Mouse (Mus musculus) limb, embryonic 11.5 days (tissue): ENCODE measurements around the gene Nup210. TPM values are rescaled to one million over a fixed set of nuclear protein-coding genes. Genes with fewer than 3 reads are reported as not detected.
"Not testable (repeated sequence)": the region's sequence is repeated elsewhere in the genome, so short reads cannot be mapped to it uniquely, and the experiment has no call there.

Experiments used
- ATAC-seq: fragments of 200-750 bp; cut with Nextera tagmentation; 2 replicates; pipeline ENCODE4 v1.8.0; 2017; ENCODE audit warnings: low read depth; ENCODE audit not compliant: insufficient number of reproducible peaks, low FRiP score, low TSS enrichment
- DNase-seq: peaks from one replicate; pipeline ENCODE4 v3.0.0-alpha.2; 2015; ENCODE audit warnings: low spot score
- H3K27ac ChIP-seq: fragments of 300-500 bp; sonication (generic); replicated peaks from 2 replicates; pipeline ENCODE4 v1.5.1; 2014; ENCODE audit warnings: low read depth, mild to moderate bottlenecking, low read length
- H3K27me3 ChIP-seq: fragments of 300-500 bp; sonication (generic); 2 replicates; pipeline ENCODE4 v1.6.1; 2014; ENCODE audit warnings: mild to moderate bottlenecking, low read length, mixed read lengths; ENCODE audit not compliant: control insufficient read depth, insufficient read depth
- H3K36me3 ChIP-seq: fragments of 300-500 bp; sonication (generic); 2 replicates; pipeline ENCODE4 v1.6.1; 2014; ENCODE audit warnings: mild to moderate bottlenecking, low read length, moderate library complexity, mixed read lengths; ENCODE audit not compliant: control insufficient read depth, insufficient read depth
- H3K4me1 ChIP-seq: fragments of 300-500 bp; sonication (generic); 2 replicates; pipeline ENCODE4 v1.6.1; 2014; ENCODE audit warnings: low read length, mixed read lengths; ENCODE audit not compliant: control insufficient read depth, insufficient read depth
- H3K4me2 ChIP-seq: fragments of 300-500 bp; sonication (generic); 2 replicates; pipeline ENCODE4 v1.6.1; 2014; ENCODE audit warnings: low read depth, mild to moderate bottlenecking, moderate library complexity; ENCODE audit not compliant: severe bottlenecking
- H3K4me3 ChIP-seq: fragments of 300-500 bp; sonication (generic); 2 replicates; pipeline ENCODE4 v1.5.1; 2014; ENCODE audit warnings: low read depth, low read length
- H3K9ac ChIP-seq: fragments of 300-500 bp; sonication (generic); 2 replicates; pipeline ENCODE4 v1.6.1; 2014; ENCODE audit warnings: mild to moderate bottlenecking, low read length
- H3K9me3 ChIP-seq: fragments of 300-500 bp; sonication (generic); 2 replicates; pipeline ENCODE4 v1.6.1; 2016; ENCODE audit warnings: low read length; ENCODE audit not compliant: control insufficient read depth
- WGBS: fragments of 180-500 bp; shearing (Covaris S2); extraction: QIAGEN DNeasy Blood & Tissue Kit; methylation state at CpG from one replicate; pipeline ENCODE4 v1.1.7; 2014; 5-methylcytosine and 5-hydroxymethylcytosine counted together
- polyA plus RNA-seq: library from polyadenylated mRNA; unstranded; fragments of >200 nt; fragmentation: Nextera tagmentation; extraction: Ambion mirVana; gene quantifications from 2 replicates; pipeline ENCODE4 v1.2.1, GENCODE M21; 2014

The Nup210 gene
- polyA plus RNA-seq, 1 experiment from 2014 or later = 4.3 TPM

DNA sequence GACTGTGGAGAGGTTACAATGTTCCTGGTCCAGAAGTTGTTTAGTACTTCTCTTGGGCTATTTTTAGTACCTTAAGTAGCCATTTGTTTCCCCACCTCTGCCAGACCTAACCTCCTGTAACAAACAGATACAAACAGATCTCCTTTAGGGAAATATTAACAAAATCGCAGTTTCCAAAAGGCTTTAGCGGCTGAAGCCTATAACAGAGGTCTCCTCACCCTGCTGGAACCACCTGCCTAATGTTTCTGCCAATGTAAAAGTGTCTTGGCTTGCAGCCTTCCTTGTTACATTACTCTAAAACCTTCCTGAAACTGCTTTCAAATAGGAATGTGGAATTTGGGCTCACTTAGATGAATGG lies 8.6 kb upstream of the Nup210 start:
- Histone ChIP-seq H3K9me3 (0 out of 2 replicates have a peak, but pooled peaks cover 3% of the 10 kb centered on the region), H3K27ac (no peak overlapping the region), H3K9ac (no peak overlapping the region), H3K36me3 (no peaks in the 10 kb centered on the region), H3K27me3 (no peaks in the 10 kb centered on the region), H3K4me2 (no peak overlapping the region), H3K4me3 (no peak overlapping the region), H3K4me1 (no peaks in the 10 kb centered on the region)
- WGBS = 83% methylated on average over 2 of the region's 2 CpGs
- ATAC-seq (no peak), DNase-seq (no peak)

DNA sequence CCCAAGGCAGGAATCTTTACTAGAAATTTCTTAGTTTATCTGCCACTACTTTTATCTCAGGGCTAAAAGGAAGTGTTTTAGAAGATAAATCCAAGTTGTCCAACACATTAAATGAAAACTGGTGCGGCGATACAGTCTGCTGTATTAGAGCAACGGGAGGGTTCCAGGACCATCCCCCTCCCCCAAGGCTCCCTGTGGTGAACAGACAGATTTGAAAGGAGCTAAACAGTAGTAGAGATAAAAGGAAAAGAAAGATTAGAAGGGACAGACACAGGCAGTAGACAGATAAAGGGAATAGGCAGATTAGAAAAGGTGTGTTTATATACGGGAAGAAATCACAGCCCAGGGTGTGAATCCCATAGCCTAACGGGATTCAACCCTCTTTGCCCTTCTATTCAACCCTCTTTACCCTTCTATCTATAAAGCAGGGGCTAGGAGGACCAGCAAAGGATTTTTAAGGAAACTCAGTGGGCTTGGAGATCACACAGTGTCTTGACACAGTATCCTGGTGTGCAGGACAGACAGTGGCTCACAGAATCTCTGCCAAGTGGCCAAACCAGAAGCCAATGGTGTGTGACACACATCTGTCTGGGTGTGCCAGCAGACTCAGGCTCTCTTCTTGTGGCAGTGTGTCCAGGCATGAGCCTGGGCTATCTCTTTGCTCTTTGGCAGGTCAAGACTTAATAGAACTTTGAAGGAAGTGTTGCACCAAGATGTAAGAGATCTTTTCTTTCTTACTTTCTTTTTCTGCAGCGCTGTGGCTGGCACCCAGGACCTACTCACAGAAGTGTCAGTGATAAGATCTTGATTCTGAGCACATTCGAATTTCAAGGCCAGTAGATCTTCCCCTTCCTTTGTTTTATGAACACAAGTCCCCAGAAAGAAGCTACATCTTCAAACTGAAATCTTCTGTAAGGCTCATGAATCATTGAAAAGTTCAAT lies 7.9 kb upstream of the Nup210 start:
- ATAC-seq (no peak), DNase-seq (no peak)
- no peak overlapping the region for H3K9ac ChIP-seq
- H3K27me3 ChIP-seq = no peaks in the 10 kb centered on the region
- H3K36me3 ChIP-seq = no peaks in the 10 kb centered on the region
- H3K4me3 ChIP-seq = no peak overlapping the region
- no peak overlapping the region for H3K4me2 ChIP-seq
- H3K4me1 ChIP-seq = no peaks in the 10 kb centered on the region
- whole genome bisulfite sequencing = 55% methylated on average over 7 of the region's 7 CpGs
- H3K27ac ChIP-seq = no peak overlapping the region
- 0 out of 2 replicates have a peak, but pooled peaks cover 3% of the 10 kb centered on the region for H3K9me3 ChIP-seq

DNA sequence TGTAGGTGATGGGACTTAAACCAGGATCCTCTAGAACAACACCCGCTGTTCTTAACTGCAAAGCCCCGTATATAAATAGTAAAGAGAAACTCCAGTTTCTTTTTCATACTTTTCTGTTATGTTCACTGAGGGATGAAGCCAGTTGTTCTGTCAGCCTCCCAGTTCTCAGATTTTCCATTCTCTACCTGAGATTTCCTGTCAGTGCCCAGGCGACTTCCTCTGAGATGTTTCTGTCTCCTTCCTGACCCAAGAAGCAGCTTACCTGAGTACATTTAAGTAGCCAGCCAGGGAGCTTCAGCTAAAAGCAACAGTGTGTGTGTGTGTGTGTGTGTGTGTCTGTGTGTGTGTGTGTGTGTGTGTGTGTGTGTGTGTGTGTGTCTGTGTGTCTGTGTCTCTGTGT lies 6.8 kb upstream of the Nup210 start:
- Histone ChIP-seq H3K27ac (no peak overlapping the region), H3K4me2 (no peak overlapping the region), H3K4me3 (no peak overlapping the region), H3K9me3 (0 out of 2 replicates have a peak, but pooled peaks cover 3% of the 10 kb centered on the region), H3K36me3 (no peaks in the 10 kb centered on the region), H3K4me1 (no peaks in the 10 kb centered on the region), H3K27me3 (no peaks in the 10 kb centered on the region), H3K9ac (no peak overlapping the region)
- ATAC-seq (no peak), DNase-seq (no peak)
- WGBS = 86% methylated on average over 3 of the region's 3 CpGs

DNA sequence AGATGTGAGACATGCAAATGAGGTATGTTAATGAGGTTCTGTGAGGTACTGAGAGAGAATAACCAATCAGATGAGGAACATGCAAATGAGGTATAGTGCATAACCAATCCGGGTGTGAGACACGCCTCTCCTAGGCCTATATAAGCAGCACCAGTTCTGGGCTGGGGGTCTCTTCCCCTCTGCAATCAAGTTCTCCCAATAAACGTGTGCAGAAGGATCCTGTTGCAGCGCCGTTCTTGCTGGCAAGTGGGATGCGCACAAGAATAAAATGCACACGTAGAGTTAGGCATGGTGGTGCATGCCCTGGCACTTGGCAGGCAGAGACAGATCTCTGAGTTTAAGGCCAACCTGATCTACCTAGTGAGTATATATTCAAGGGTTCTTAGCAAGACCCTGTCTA lies 4.5 kb upstream of the Nup210 start:
- H3K9me3 ChIP-seq, H3K4me1 ChIP-seq, H3K4me2 ChIP-seq, H3K27ac ChIP-seq, H3K27me3 ChIP-seq, DNase-seq, H3K36me3 ChIP-seq, H3K9ac ChIP-seq, H3K4me3 ChIP-seq, ATAC-seq: not testable (repeated sequence)
- 91% methylated on average over 7 of the region's 7 CpGs for WGBS

DNA sequence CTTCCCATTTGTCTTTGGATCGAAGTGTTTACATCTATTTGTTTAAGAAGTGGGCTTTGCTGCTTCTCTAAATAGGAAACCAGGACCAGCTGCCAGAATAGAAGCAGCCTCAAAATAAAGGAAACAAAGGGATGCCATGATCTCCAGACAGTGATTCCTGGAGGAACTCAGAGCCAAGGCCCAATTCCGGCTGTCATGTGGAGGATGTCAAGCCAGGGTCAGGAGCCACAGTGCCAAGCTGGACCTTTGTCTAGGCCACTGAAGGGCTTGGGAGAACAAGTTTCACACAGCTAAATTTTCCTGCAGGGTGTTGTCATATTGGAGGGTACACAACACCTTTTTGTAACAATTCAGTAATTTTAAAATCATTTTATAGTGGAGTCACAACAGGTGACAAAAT lies 3.6 kb upstream of the Nup210 start:
- H3K9ac ChIP-seq = no peak overlapping the region
- ATAC-seq = no peak
- H3K27me3 ChIP-seq = peaks cover 4% of the 10 kb centered on the region; the same call in 1 of the 2 replicates
- no peak overlapping the region for H3K27ac ChIP-seq
- no peak for DNase-seq
- H3K4me2 ChIP-seq = no peak overlapping the region
- 84% methylated on average over 2 of the region's 2 CpGs for WGBS
- H3K36me3 ChIP-seq = no peaks in the 10 kb centered on the region
- H3K4me1 ChIP-seq = peaks cover 3% of the 10 kb centered on the region; the same call in 1 of the 2 replicates
- H3K4me3 ChIP-seq = no peak overlapping the region
- 0 out of 2 replicates have a peak, but pooled peaks cover 3% of the 10 kb centered on the region for H3K9me3 ChIP-seq

DNA sequence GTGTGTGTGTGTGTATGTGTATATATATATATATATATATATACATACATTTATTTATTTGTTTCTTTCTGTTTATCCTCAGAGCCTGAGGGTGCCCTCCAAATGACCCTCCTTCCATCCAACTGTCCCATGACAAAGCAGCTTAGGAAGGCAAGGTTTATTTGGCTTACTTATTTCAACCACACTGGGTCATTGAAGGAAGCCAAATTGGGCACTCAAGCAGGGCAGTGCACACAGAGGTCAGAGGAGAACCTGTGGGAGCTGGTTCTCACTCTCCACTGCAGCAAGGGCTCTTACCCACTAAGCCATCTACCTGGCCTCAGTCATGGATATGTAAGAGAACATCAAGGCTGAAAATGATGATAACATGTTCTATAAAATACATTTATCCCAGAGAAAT lies 1.9 kb upstream of the Nup210 start:
- Histone ChIP-seq H3K27me3 (peaks cover 4% of the 10 kb centered on the region; the same call in 1 of the 2 replicates), H3K9ac (no peak overlapping the region), H3K4me1 (peaks cover 3% of the 10 kb centered on the region; the same call in 1 of the 2 replicates), H3K36me3 (no peaks in the 10 kb centered on the region), H3K4me2 (no peak overlapping the region), H3K27ac (no peak overlapping the region), H3K9me3 (0 out of 2 replicates have a peak, but pooled peaks cover 3% of the 10 kb centered on the region), H3K4me3 (no peak overlapping the region)
- DNase-seq (no peak), ATAC-seq (no peak)

DNA sequence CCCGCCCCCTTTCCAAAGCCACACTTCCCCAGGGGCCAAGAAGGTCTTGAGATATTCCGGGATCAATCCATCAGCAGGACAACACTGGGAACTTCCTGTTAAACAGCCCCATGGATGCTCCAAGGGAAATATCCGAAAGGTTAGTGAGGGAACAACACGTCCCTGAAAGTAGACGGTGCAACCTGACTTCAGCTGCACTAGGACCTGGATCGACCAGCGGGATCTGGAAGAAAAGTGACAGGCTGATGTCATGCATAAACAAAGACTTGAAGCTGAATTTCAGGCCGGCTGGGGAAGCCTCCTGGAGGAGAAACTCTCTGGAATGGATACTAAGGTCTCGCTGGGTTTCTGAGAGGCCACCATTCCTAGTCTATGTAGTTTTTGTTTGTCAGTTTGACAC lies 520 bp upstream of the Nup210 start:
- Histone ChIP-seq H3K36me3 (no peaks in the 10 kb centered on the region), H3K4me3 (peak overlapping the region; percentile 49), H3K27ac (no peak overlapping the region), H3K9ac (peak overlapping the region; percentile 68; the same call in 1 of the 2 replicates), H3K27me3 (peaks cover 4% of the 10 kb centered on the region; the same call in 1 of the 2 replicates), H3K4me1 (peaks cover 3% of the 10 kb centered on the region; the same call in 1 of the 2 replicates), H3K4me2 (peak overlapping the region; percentile 99), H3K9me3 (0 out of 2 replicates have a peak, but pooled peaks cover 3% of the 10 kb centered on the region)
- no peak for DNase-seq
- WGBS = 4% methylated on average over 9 of the region's 9 CpGs
- ATAC-seq = no peak

DNA sequence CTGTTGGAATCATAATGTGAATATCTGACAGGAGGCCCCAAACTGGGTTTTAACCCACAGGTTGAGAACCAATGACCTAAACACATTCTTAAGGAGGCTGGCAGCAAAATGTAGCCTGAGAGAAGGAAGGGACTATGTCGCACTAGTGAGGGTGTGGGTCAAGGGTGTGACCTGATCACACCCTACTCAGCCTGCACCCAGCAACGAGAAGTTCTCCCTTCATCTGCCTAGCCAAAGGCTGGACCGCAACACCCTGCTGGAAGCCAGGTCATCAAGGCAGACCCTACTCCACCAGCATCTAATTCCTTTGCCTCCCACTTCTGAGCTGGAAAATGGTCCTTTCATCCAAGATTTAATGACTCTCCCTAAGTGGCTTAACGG lies 776 bp downstream of the Nup210 start:
- Histone ChIP-seq H3K9ac (no peak overlapping the region), H3K9me3 (no peaks in the 10 kb centered on the region), H3K27ac (no peak overlapping the region), H3K27me3 (peaks cover 4% of the 10 kb centered on the region; the same call in 1 of the 2 replicates), H3K4me1 (peaks cover 3% of the 10 kb centered on the region; the same call in 1 of the 2 replicates), H3K36me3 (no peaks in the 10 kb centered on the region), H3K4me3 (peak overlapping the region; percentile 49; the same call in 1 of the 2 replicates), H3K4me2 (peak overlapping the region; percentile 99)
- ATAC-seq (no peak), DNase-seq (no peak)
- WGBS = 21% methylated on average over 4 of the region's 4 CpGs
